Mouse (Mus musculus) cortical plate, adult 2 months (tissue): ENCODE measurements at regions not wholly inside any gene's neighbourhood (a gene's known extent, or its start where the extent isn't known, plus 50 kb on each side); places are given as distances from the start of the nearest gene placed in this dataset.

Source experiments
- CTCF ChIP-seq: fragments of 200-500 bp; IDR thresholded peaks from 2 replicates; pipeline ENCODE4 v1.5.1; 2011; ENCODE audit warnings: mild to moderate bottlenecking, control low read depth, low read length; ENCODE audit not compliant: insufficient read depth; ENCODE audit errors: extremely low read depth
- POLR2A ChIP-seq: fragments of 200-500 bp; IDR thresholded peaks from 2 replicates; pipeline ENCODE4 v1.6.1; 2011; ENCODE audit warnings: mild to moderate bottlenecking, low read length, control low read depth; ENCODE audit not compliant: insufficient read depth; ENCODE audit errors: extremely low read depth

- TF ChIP-seq CTCF: no peak
- no peak for TF ChIP-seq POLR2A
These were observed 342.0 kb upstream of the Tmco5 start for GRCm38 (mm10) chr2:116536453-116536852.
